Mouse (Mus musculus): ENCODE results near the gene Pla2g2d. TPM values are rescaled to one million over a fixed set of nuclear protein-coding genes. Genes with fewer than 3 reads are reported as not detected.

Gene Pla2g2d
- 0.12 and 0.40 TPM in 2 replicates for polyA plus RNA-seq (2015; fragmentation: Nextera tagmentation; extraction: Ambion mirVana)

GRCm38 (mm10) chr4:138775435-138775834 lies at the start of gene Pla2g2d:
TSS of gene Pla2g2d (plus strand) at chr4:138775735.

GRCm38 (mm10) chr4:138737031-138737430 lies 38.5 kb upstream of the Pla2g2d start, which contains the start of gene Ubxn10:
TSS of gene Ubxn10 (minus strand) at chr4:138737167.

GRCm38 (mm10) chr4:138757416-138757815 lies 18.1 kb upstream of the Pla2g2d start, which contains the start of gene Pla2g2f:
TSS of gene Pla2g2f (minus strand) at chr4:138757626.

Other genes with a start within 250 kb of the Pla2g2d start
- not detected in 2 replicates for gene Vwa5b1, start 139.9 kb upstream of the Pla2g2d start, polyA plus RNA-seq (2015; fragmentation: Nextera tagmentation; extraction: Ambion mirVana)
- 0.18 and 0.21 TPM in 2 replicates for gene Pla2g2c, start 50.9 kb upstream of the Pla2g2d start, polyA plus RNA-seq (2015; fragmentation: Nextera tagmentation; extraction: Ambion mirVana)
- gene Ubxn10, start 38.6 kb upstream of the Pla2g2d start, polyA plus RNA-seq (2015; fragmentation: Nextera tagmentation; extraction: Ambion mirVana): 0.31 and 0.37 TPM in 2 replicates
- gene Pla2g2f, start 18.1 kb upstream of the Pla2g2d start, polyA plus RNA-seq (2015; fragmentation: Nextera tagmentation; extraction: Ambion mirVana): 3.3 TPM in 1 of 2 replicates, not detected in the other
- 1.8 and 1.9 TPM in 2 replicates for gene Pla2g5, start 87.7 kb downstream of the Pla2g2d start, polyA plus RNA-seq (2015; fragmentation: Nextera tagmentation; extraction: Ambion mirVana)
- gene Gm13030, start 98.2 kb downstream of the Pla2g2d start, polyA plus RNA-seq (2015; fragmentation: Nextera tagmentation; extraction: Ambion mirVana): not detected in 2 replicates
- gene Pla2g2e, start 102.2 kb downstream of the Pla2g2d start, polyA plus RNA-seq (2015; fragmentation: Nextera tagmentation; extraction: Ambion mirVana): 0.40 TPM in 1 of 2 replicates, not detected in the other
- 4.2 and 4.5 TPM in 2 replicates for gene Otud3, start 138.2 kb downstream of the Pla2g2d start, polyA plus RNA-seq (2015; fragmentation: Nextera tagmentation; extraction: Ambion mirVana)
- gene Rnf186, start 191.4 kb downstream of the Pla2g2d start, polyA plus RNA-seq (2015; fragmentation: Nextera tagmentation; extraction: Ambion mirVana): not detected in 2 replicates
- gene Tmco4, start 197.2 kb downstream of the Pla2g2d start, polyA plus RNA-seq (2015; fragmentation: Nextera tagmentation; extraction: Ambion mirVana): 3.7 and 4.1 TPM in 2 replicates